Mouse (Mus musculus) limb, embryonic 11.5 days (tissue): ENCODE data around the gene Dbn1. TPM values are rescaled to one million over a fixed set of nuclear protein-coding genes. Genes with fewer than 3 reads are reported as not detected.

ENCODE experiments used
- ATAC-seq: fragments of 200-750 bp; cut with Nextera tagmentation; 2 replicates; pipeline ENCODE4 v1.8.0; 2017; ENCODE audit warnings: low read depth; ENCODE audit not compliant: insufficient number of reproducible peaks, low FRiP score, low TSS enrichment
- DNase-seq: peaks from one replicate; pipeline ENCODE4 v3.0.0-alpha.2; 2015; ENCODE audit warnings: low spot score
- H3K27ac ChIP-seq: fragments of 300-500 bp; sonication (generic); replicated peaks from 2 replicates; pipeline ENCODE4 v1.5.1; 2014; ENCODE audit warnings: low read depth, mild to moderate bottlenecking, low read length
- H3K27me3 ChIP-seq: fragments of 300-500 bp; sonication (generic); 2 replicates; pipeline ENCODE4 v1.6.1; 2014; ENCODE audit warnings: mild to moderate bottlenecking, low read length, mixed read lengths; ENCODE audit not compliant: control insufficient read depth, insufficient read depth
- H3K36me3 ChIP-seq: fragments of 300-500 bp; sonication (generic); 2 replicates; pipeline ENCODE4 v1.6.1; 2014; ENCODE audit warnings: mild to moderate bottlenecking, low read length, moderate library complexity, mixed read lengths; ENCODE audit not compliant: control insufficient read depth, insufficient read depth
- H3K4me1 ChIP-seq: fragments of 300-500 bp; sonication (generic); 2 replicates; pipeline ENCODE4 v1.6.1; 2014; ENCODE audit warnings: low read length, mixed read lengths; ENCODE audit not compliant: control insufficient read depth, insufficient read depth
- H3K4me2 ChIP-seq: fragments of 300-500 bp; sonication (generic); 2 replicates; pipeline ENCODE4 v1.6.1; 2014; ENCODE audit warnings: low read depth, mild to moderate bottlenecking, moderate library complexity; ENCODE audit not compliant: severe bottlenecking
- H3K4me3 ChIP-seq: fragments of 300-500 bp; sonication (generic); 2 replicates; pipeline ENCODE4 v1.5.1; 2014; ENCODE audit warnings: low read depth, low read length
- H3K9ac ChIP-seq: fragments of 300-500 bp; sonication (generic); 2 replicates; pipeline ENCODE4 v1.6.1; 2014; ENCODE audit warnings: mild to moderate bottlenecking, low read length
- H3K9me3 ChIP-seq: fragments of 300-500 bp; sonication (generic); 2 replicates; pipeline ENCODE4 v1.6.1; 2016; ENCODE audit warnings: low read length; ENCODE audit not compliant: control insufficient read depth
- WGBS: fragments of 180-500 bp; shearing (Covaris S2); extraction: QIAGEN DNeasy Blood & Tissue Kit; methylation state at CpG from one replicate; pipeline ENCODE4 v1.1.7; 2014; 5-methylcytosine and 5-hydroxymethylcytosine counted together
- polyA plus RNA-seq: library from polyadenylated mRNA; unstranded; fragments of >200 nt; fragmentation: Nextera tagmentation; extraction: Ambion mirVana; gene quantifications from 2 replicates; pipeline ENCODE4 v1.2.1, GENCODE M21; 2014

The Dbn1 gene
- polyA plus RNA-seq, 1 experiment from 2014 or later = 299 TPM

DNA sequence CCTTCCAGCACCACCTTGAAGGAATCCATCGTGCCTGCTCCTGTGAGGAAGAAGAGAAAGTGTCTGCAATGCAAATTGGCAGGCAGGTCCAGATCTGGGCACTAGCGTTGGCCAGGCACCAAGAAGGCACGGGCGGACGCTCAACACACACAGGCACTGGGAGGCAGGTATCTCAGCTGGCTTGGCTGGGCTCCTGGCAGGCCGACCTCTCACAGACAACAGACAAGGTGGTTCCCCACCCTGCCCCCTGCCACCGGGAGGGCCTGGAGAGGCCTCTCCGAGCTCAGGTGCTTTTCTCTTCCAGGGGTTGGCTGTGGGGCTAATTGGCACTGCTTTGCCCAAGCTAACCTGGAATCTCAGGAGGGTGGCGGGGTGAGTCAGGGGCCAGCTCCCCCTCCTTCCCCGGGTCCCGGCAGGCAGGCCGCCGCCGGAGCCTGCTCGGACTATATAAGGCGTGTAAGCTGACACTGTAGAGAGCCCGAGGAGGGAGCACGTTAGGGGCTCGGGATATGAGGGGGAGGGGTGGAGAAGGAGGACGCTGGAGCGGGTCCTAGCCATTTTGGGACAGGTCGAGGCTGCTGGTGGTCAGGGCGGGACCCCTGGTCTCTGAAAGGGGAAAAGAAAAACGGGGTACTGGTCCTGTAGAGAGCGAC is 24.6 kb upstream of the Dbn1 start:
- no peaks in the 10 kb centered on the region for H3K9me3 ChIP-seq
- no peaks in the 10 kb centered on the region for H3K27me3 ChIP-seq
- H3K4me3 ChIP-seq = peak overlapping the region; percentile 96
- DNase-seq (peak; percentile 86), ATAC-seq (peak; percentile 76)
- peak overlapping the region; percentile 91 for H3K9ac ChIP-seq
- peaks cover 11% of the 10 kb centered on the region for H3K36me3 ChIP-seq
- H3K4me1 ChIP-seq = peaks cover 27% of the 10 kb centered on the region
- H3K27ac ChIP-seq = peak overlapping the region; percentile 75
- 1% methylated on average over 25 of the region's 25 CpGs for whole genome bisulfite sequencing
- H3K4me2 ChIP-seq = peak overlapping the region; percentile 86

DNA sequence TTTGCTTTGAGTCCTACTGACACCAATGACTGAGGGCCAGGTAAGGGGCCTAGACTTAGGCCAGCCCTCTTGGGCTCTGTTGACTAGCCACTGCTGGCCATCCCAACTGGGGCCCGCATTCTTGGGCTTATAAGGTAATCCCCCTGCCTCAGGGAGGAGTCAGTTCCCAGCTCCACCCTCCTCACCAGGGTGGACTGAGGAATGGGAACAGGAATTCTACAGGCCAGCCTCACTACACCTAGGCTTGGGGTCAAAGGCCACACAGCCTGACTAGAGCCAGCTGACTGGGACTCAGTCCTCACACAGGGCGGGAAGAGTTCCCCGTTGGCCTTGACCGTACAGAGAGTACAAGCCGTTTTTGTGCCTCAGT is 23.6 kb upstream of the Dbn1 start:
- ATAC-seq (no peak), DNase-seq (no peak)
- Histone ChIP-seq H3K4me2 (peak overlapping the region; percentile 86), H3K27me3 (no peaks in the 10 kb centered on the region), H3K36me3 (peaks cover 14% of the 10 kb centered on the region), H3K9me3 (no peaks in the 10 kb centered on the region), H3K27ac (peak overlapping the region; percentile 70; the same call in 1 of the 2 replicates), H3K4me1 (peaks cover 27% of the 10 kb centered on the region), H3K9ac (peak overlapping the region; percentile 17), H3K4me3 (peak overlapping the region; percentile 96)
- WGBS = 22% methylated on average over 5 of the region's 5 CpGs

GRCm38 (mm10) chr13:55510668-55511491 is 23.0 kb upstream of the Dbn1 start:
- H3K4me3 ChIP-seq = peak overlapping the region; percentile 96; the same call in 1 of the 2 replicates
- DNase-seq (peak; percentile 69), ATAC-seq (peak; percentile 26)
- WGBS = 7% methylated on average over 6 of the region's 6 CpGs
- H3K36me3 ChIP-seq = peaks cover 18% of the 10 kb centered on the region
- peak overlapping the region; percentile 23 for H3K9ac ChIP-seq
- peak overlapping the region; percentile 86 for H3K4me2 ChIP-seq
- H3K27me3 ChIP-seq = no peaks in the 10 kb centered on the region
- peaks cover 27% of the 10 kb centered on the region for H3K4me1 ChIP-seq
- peak overlapping the region; percentile 70; the same call in 1 of the 2 replicates for H3K27ac ChIP-seq
- no peaks in the 10 kb centered on the region for H3K9me3 ChIP-seq

DNA sequence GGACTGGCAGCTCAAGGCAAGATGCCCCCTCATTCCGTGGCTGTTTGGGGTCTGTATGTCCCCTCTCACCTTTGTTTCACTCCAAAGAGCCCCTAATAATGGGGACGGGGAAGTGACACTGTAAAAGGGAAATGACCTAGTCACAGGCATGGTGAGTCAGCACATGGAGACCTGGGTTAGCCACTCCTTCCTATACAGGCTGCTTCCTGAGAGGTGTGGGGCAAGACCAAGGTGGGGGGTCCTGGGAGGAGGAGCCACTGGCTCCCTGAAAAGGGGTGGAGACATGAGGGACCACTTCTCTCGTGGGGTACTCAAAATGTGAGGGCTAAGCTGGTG is 22.4 kb upstream of the Dbn1 start:
- Histone ChIP-seq H3K4me2 (peak overlapping the region; percentile 86; the same call in 1 of the 2 replicates), H3K36me3 (peaks cover 22% of the 10 kb centered on the region), H3K27me3 (no peaks in the 10 kb centered on the region), H3K4me1 (peaks cover 27% of the 10 kb centered on the region), H3K9ac (no peak overlapping the region), H3K4me3 (no peak overlapping the region), H3K27ac (no peak overlapping the region), H3K9me3 (no peaks in the 10 kb centered on the region)
- ATAC-seq (no peak), DNase-seq (no peak)
- WGBS = 19% methylated on average over 3 of the region's 3 CpGs

DNA sequence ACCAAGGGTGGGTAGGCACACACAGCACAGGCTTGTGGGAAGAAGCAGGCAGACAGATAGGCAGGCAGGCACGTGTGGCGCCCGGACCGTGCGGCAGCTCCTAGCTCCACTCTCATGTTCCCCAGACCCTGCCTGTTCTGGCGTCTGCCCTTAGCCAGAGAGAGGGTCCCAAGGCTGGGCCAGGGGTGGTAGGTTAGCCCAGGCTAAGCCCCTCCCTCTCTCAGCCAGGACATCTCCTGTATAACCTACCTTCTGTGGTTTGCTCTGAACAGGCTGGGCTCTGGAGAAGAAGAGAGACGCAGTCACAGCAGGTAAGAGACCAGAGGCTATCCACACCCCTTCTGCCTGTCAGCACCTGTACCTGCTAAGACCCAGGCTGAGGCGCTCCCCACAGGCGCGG is 20.6 kb upstream of the Dbn1 start:
- H3K9me3 ChIP-seq = no peaks in the 10 kb centered on the region
- 92% methylated on average over 10 of the region's 10 CpGs for WGBS
- H3K9ac ChIP-seq = no peak overlapping the region
- H3K4me3 ChIP-seq = no peak overlapping the region
- peaks cover 24% of the 10 kb centered on the region for H3K4me1 ChIP-seq
- H3K36me3 ChIP-seq = peaks cover 35% of the 10 kb centered on the region
- no peak for DNase-seq
- H3K27me3 ChIP-seq = no peaks in the 10 kb centered on the region
- H3K27ac ChIP-seq = no peak overlapping the region
- no peak overlapping the region for H3K4me2 ChIP-seq
- ATAC-seq = no peak

DNA sequence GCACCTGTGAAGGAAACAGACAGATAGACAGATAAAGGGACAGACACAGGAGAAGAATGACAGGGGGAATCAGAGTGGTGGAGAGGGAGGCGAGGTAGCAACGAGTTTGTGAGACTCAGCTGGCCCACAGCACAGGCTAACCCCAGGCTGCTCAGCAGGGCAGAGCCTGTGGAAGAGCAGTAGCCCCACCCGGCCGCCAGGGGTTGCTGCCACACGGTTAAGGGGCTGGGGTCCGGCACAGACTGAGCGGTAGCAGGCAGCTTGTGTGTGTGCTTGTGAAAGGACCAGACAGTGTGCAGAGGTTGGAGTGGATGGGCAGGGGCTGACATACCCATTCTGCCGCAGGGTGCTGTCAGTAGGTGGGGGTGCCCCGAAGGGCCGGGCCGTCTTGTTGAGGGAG is 20.0 kb upstream of the Dbn1 start:
- peaks cover 40% of the 10 kb centered on the region for H3K36me3 ChIP-seq
- no peak overlapping the region for H3K4me2 ChIP-seq
- no peak overlapping the region for H3K27ac ChIP-seq
- peaks cover 24% of the 10 kb centered on the region for H3K4me1 ChIP-seq
- peak; percentile 44 for DNase-seq
- H3K9ac ChIP-seq = no peak overlapping the region
- no peaks in the 10 kb centered on the region for H3K27me3 ChIP-seq
- no peaks in the 10 kb centered on the region for H3K9me3 ChIP-seq
- no peak for ATAC-seq
- 68% methylated on average over 11 of the region's 11 CpGs for WGBS
- H3K4me3 ChIP-seq = no peak overlapping the region

DNA sequence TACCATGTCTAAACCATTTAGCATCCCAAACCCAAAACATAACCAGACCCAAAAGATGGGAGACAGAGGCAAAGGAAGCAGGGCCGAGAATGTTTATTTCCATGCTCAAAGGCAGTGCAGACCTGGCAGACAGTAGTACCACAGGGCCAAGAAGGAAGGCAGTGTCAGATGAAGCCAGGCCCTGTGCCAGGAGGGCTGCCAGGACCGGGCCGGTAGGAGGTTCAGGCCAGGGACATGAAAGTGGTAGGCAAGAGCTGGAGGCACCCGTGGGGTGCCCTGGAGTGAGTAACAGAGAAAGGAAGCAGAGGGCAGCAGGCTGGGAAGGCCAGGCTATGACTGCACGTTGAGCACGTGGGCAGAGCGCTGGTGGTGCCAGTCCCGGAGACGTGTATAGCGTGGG is 18.8 kb upstream of the Dbn1 start:
- H3K9me3 ChIP-seq = no peaks in the 10 kb centered on the region
- H3K27ac ChIP-seq = no peak overlapping the region
- no peak overlapping the region for H3K4me2 ChIP-seq
- 93% methylated on average over 10 of the region's 10 CpGs for WGBS
- peaks cover 16% of the 10 kb centered on the region for H3K4me1 ChIP-seq
- DNase-seq (no peak), ATAC-seq (no peak)
- H3K27me3 ChIP-seq = no peaks in the 10 kb centered on the region
- H3K9ac ChIP-seq = no peak overlapping the region
- H3K36me3 ChIP-seq = peaks cover 43% of the 10 kb centered on the region
- H3K4me3 ChIP-seq = no peak overlapping the region

DNA sequence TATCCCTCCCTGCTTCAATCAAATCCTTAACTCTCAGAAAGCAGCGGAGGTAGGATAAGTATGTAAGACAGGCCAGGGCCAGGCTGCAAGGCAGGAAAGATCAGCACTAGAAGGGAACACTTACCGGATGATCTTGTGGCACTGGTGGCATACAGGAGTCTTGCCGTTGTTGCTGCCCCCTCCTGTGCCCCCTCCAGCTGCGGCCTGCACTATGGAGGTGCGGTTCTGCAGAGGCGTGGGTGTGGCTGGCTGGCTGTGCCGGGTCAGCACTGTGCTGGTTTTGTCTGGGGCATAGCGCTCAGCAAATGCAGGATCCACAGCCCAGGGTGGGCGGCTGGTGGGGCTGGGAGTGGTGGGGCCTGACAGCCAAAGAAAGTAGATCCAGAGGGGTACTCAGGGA is 17.9 kb upstream of the Dbn1 start:
- ATAC-seq = no peak
- H3K27ac ChIP-seq = no peak overlapping the region
- no peak overlapping the region for H3K4me2 ChIP-seq
- H3K9ac ChIP-seq = no peak overlapping the region
- no peaks in the 10 kb centered on the region for H3K27me3 ChIP-seq
- WGBS = 91% methylated on average over 9 of the region's 9 CpGs
- H3K9me3 ChIP-seq = no peaks in the 10 kb centered on the region
- DNase-seq = no peak
- no peak overlapping the region for H3K4me3 ChIP-seq
- peaks cover 43% of the 10 kb centered on the region for H3K36me3 ChIP-seq
- peaks cover 7% of the 10 kb centered on the region for H3K4me1 ChIP-seq
